Mouse (Mus musculus) lung, embryonic 15.5 days (tissue): Measurements from ENCODE around the gene Nr4a1. TPM values are rescaled to one million over a fixed set of nuclear protein-coding genes. Genes with fewer than 3 reads are reported as not detected.

Experiments
- ATAC-seq: fragments of 200-750 bp; cut with Nextera tagmentation; 2 replicates; pipeline ENCODE4 v1.8.0; 2017; ENCODE audit warnings: moderate number of reproducible peaks, borderline replicate concordance; ENCODE audit not compliant: low FRiP score, low TSS enrichment; ENCODE audit errors: extremely low read depth
- H3K27ac ChIP-seq: fragments of 300-500 bp; sonication (generic); 2 replicates; pipeline ENCODE4 v1.5.1; 2015; ENCODE audit warnings: moderate library complexity, mild to moderate bottlenecking, inconsistent platforms
- H3K27me3 ChIP-seq: fragments of 300-500 bp; sonication (generic); 2 replicates; pipeline ENCODE4 v1.6.1; 2015; ENCODE audit warnings: inconsistent platforms
- H3K36me3 ChIP-seq: fragments of 300-500 bp; sonication (generic); 2 replicates; pipeline ENCODE4 v1.6.1; 2015; ENCODE audit warnings: inconsistent platforms
- H3K4me1 ChIP-seq: fragments of 300-500 bp; sonication (generic); 2 replicates; pipeline ENCODE4 v1.6.1; 2015; ENCODE audit warnings: inconsistent platforms
- H3K4me2 ChIP-seq: fragments of 300-500 bp; sonication (generic); 2 replicates; pipeline ENCODE4 v1.6.1; 2015; ENCODE audit warnings: inconsistent platforms, mild to moderate bottlenecking, moderate library complexity
- H3K4me3 ChIP-seq: fragments of 300-500 bp; sonication (generic); 2 replicates; pipeline ENCODE4 v1.5.1; 2015; ENCODE audit warnings: mild to moderate bottlenecking, inconsistent platforms
- H3K9ac ChIP-seq: fragments of 300-500 bp; sonication (generic); 2 replicates; pipeline ENCODE4 v1.6.1; 2015; ENCODE audit warnings: inconsistent platforms
- H3K9me3 ChIP-seq: fragments of 300-500 bp; sonication (generic); 2 replicates; pipeline ENCODE4 v1.6.1; 2016; ENCODE audit warnings: inconsistent platforms
- WGBS: fragments of 180-500 bp; shearing (Covaris S2); methylation state at CpG from one replicate; pipeline ENCODE4 v1.1.7; 2015; 5-methylcytosine and 5-hydroxymethylcytosine counted together
- polyA plus RNA-seq: library from polyadenylated mRNA; unstranded; fragments of >200 nt; fragmentation: Nextera tagmentation; extraction: Ambion mirVana; gene quantifications from 2 replicates; pipeline ENCODE4 v1.2.1, GENCODE M21; 2015

Nr4a1 gene
- polyA plus RNA-seq, result 9.2 and 9.9 TPM in 2 replicates

GRCm38 (mm10) chr15:101253886-101254795 lies at the start of gene Nr4a1:
Nr4a1 (plus strand) TSS chr15:101254269.
- H3K36me3 ChIP-seq, result no peaks in the 10 kb centered on the region
- H3K27ac ChIP-seq, result peak within 1 kb of the TSS; percentile 30; the same call in 1 of the 2 replicates
- H3K9ac ChIP-seq, result peak within 1 kb of the TSS; percentile 72
- ATAC-seq, result peak; percentile 80
- no peaks in the 10 kb centered on the region for H3K27me3 ChIP-seq
- H3K4me2 ChIP-seq, result peak within 1 kb of the TSS; percentile 94
- H3K4me3 ChIP-seq, result peak within 1 kb of the TSS; percentile 60
- no peaks in the 10 kb centered on the region for H3K9me3 ChIP-seq
- WGBS, result 1% methylated on average over 77 of the region's 82 CpGs
- peaks cover 12% of the 10 kb centered on the region for H3K4me1 ChIP-seq

- Histone ChIP-seq H3K27me3 (no peaks in the 10 kb centered on the region), H3K4me1 (no peaks in the 10 kb centered on the region)
These were observed 49.3 kb upstream of the Nr4a1 start for GRCm38 (mm10) chr15:101204781-101205180.

GRCm38 (mm10) chr15:101210228-101210627 lies 43.8 kb upstream of the Nr4a1 start:
- ATAC-seq, result 0 out of 2 replicates have a peak, but pooled peaks have one; percentile 34
- Histone ChIP-seq H3K36me3 (peaks cover 60% of the 10 kb centered on the region), H3K9me3 (no peaks in the 10 kb centered on the region), H3K4me1 (no peaks in the 10 kb centered on the region), H3K9ac (no peak overlapping the region), H3K4me3 (no peak overlapping the region), H3K27me3 (no peaks in the 10 kb centered on the region), H3K4me2 (no peak overlapping the region), H3K27ac (no peak overlapping the region)
- 59% methylated on average over 6 of the region's 6 CpGs for WGBS

More at GRCm38 (mm10) chr15:101204781-101205180, 49.3 kb upstream of the Nr4a1 start:
- 83% methylated on average over 7 of the region's 7 CpGs for WGBS
- Histone ChIP-seq H3K27ac (no peak overlapping the region), H3K9me3 (no peaks in the 10 kb centered on the region), H3K36me3 (peaks cover 86% of the 10 kb centered on the region), H3K4me2 (no peak overlapping the region), H3K4me3 (no peak overlapping the region), H3K9ac (no peak overlapping the region)
- no peak for ATAC-seq

- ATAC-seq, result peak; percentile 33; the same call in 1 of the 2 replicates
These were observed 43.0 kb upstream of the Nr4a1 start for GRCm38 (mm10) chr15:101210998-101211613.

GRCm38 (mm10) chr15:101212435-101212834 lies 41.6 kb upstream of the Nr4a1 start:
- 61% methylated on average over 14 of the region's 14 CpGs for WGBS
- peak; percentile 15; the same call in 1 of the 2 replicates for ATAC-seq

More at GRCm38 (mm10) chr15:101210998-101211613, 43.0 kb upstream of the Nr4a1 start:
- H3K27me3 ChIP-seq, result no peaks in the 10 kb centered on the region
- no peaks in the 10 kb centered on the region for H3K9me3 ChIP-seq
- H3K4me2 ChIP-seq, result no peak overlapping the region
- peaks cover 55% of the 10 kb centered on the region for H3K36me3 ChIP-seq
- no peak overlapping the region for H3K4me3 ChIP-seq
- no peaks in the 10 kb centered on the region for H3K4me1 ChIP-seq
- H3K27ac ChIP-seq, result no peak overlapping the region
- WGBS, result 84% methylated on average over 14 of the region's 14 CpGs
- H3K9ac ChIP-seq, result no peak overlapping the region

GRCm38 (mm10) chr15:101215136-101215535 lies 38.9 kb upstream of the Nr4a1 start:
- H3K4me3 ChIP-seq, result no peak overlapping the region
- 51% methylated on average over 2 of the region's 2 CpGs for WGBS
- H3K9ac ChIP-seq, result no peak overlapping the region
- H3K36me3 ChIP-seq, result peaks cover 25% of the 10 kb centered on the region
- no peak overlapping the region for H3K27ac ChIP-seq
- no peaks in the 10 kb centered on the region for H3K27me3 ChIP-seq
- no peaks in the 10 kb centered on the region for H3K9me3 ChIP-seq
- no peak overlapping the region for H3K4me2 ChIP-seq
- no peak for ATAC-seq
- no peaks in the 10 kb centered on the region for H3K4me1 ChIP-seq

More at GRCm38 (mm10) chr15:101212435-101212834, 41.6 kb upstream of the Nr4a1 start:
- H3K4me3 ChIP-seq, result no peak overlapping the region
- no peak overlapping the region for H3K4me2 ChIP-seq
- peaks cover 45% of the 10 kb centered on the region for H3K36me3 ChIP-seq
- no peak overlapping the region for H3K9ac ChIP-seq
- H3K27ac ChIP-seq, result no peak overlapping the region
- no peaks in the 10 kb centered on the region for H3K4me1 ChIP-seq
- no peaks in the 10 kb centered on the region for H3K9me3 ChIP-seq
- H3K27me3 ChIP-seq, result no peaks in the 10 kb centered on the region

GRCm38 (mm10) chr15:101216036-101216435 lies 38.0 kb upstream of the Nr4a1 start:
- no peaks in the 10 kb centered on the region for H3K9me3 ChIP-seq
- no peak overlapping the region for H3K4me2 ChIP-seq
- H3K9ac ChIP-seq, result no peak overlapping the region
- ATAC-seq, result no peak
- H3K27me3 ChIP-seq, result no peaks in the 10 kb centered on the region
- WGBS, result 77% methylated on average over 4 of the region's 4 CpGs
- H3K4me1 ChIP-seq, result peaks cover 8% of the 10 kb centered on the region; the same call in 1 of the 2 replicates
- H3K4me3 ChIP-seq, result no peak overlapping the region
- H3K36me3 ChIP-seq, result peaks cover 18% of the 10 kb centered on the region
- H3K27ac ChIP-seq, result no peak overlapping the region

- Histone ChIP-seq H3K4me1 (peaks cover 44% of the 10 kb centered on the region), H3K27ac (no peak overlapping the region), H3K36me3 (no peaks in the 10 kb centered on the region), H3K4me3 (no peak overlapping the region), H3K9me3 (no peaks in the 10 kb centered on the region), H3K4me2 (no peak overlapping the region), H3K27me3 (0 out of 2 replicates have a peak, but pooled peaks cover 6% of the 10 kb centered on the region), H3K9ac (no peak overlapping the region)
- WGBS, result 12% methylated on average over 8 of the region's 8 CpGs
- no peak for ATAC-seq
These were observed 33.2 kb upstream of the Nr4a1 start for GRCm38 (mm10) chr15:101220905-101221297.

- Histone ChIP-seq H3K4me3 (peak overlapping the region; percentile 33), H3K4me2 (peak overlapping the region; percentile 60), H3K4me1 (peaks cover 48% of the 10 kb centered on the region), H3K36me3 (no peaks in the 10 kb centered on the region), H3K27ac (peak overlapping the region; percentile 39; the same call in 1 of the 2 replicates), H3K9ac (peak overlapping the region; percentile 12; the same call in 1 of the 2 replicates), H3K27me3 (0 out of 2 replicates have a peak, but pooled peaks cover 6% of the 10 kb centered on the region), H3K9me3 (no peaks in the 10 kb centered on the region)
- WGBS, result 6% methylated on average over 14 of the region's 14 CpGs
- ATAC-seq, result peak; percentile 39; the same call in 1 of the 2 replicates
These were observed 32.6 kb upstream of the Nr4a1 start for GRCm38 (mm10) chr15:101221298-101222104.

GRCm38 (mm10) chr15:101222897-101223482 lies 31.1 kb upstream of the Nr4a1 start:
- 46% methylated on average over 13 of the region's 13 CpGs for WGBS
- 0 out of 2 replicates have a peak overlapping the region, but pooled peaks have one; percentile 1 for H3K4me3 ChIP-seq
- H3K4me1 ChIP-seq, result peaks cover 63% of the 10 kb centered on the region
- H3K36me3 ChIP-seq, result no peaks in the 10 kb centered on the region
- no peak overlapping the region for H3K9ac ChIP-seq
- peak overlapping the region; percentile 79; the same call in 1 of the 2 replicates for H3K4me2 ChIP-seq
- no peaks in the 10 kb centered on the region for H3K9me3 ChIP-seq
- 0 out of 2 replicates have a peak, but pooled peaks cover 6% of the 10 kb centered on the region for H3K27me3 ChIP-seq
- no peak for ATAC-seq
- 0 out of 2 replicates have a peak overlapping the region, but pooled peaks have one; percentile 7 for H3K27ac ChIP-seq
